Mouse (Mus musculus) ZHBTc4 (cell line): ENCODE measurements around the gene Imp3.

Experiments used
- DNase-seq: peaks from one replicate; pipeline ENCODE4 v3.0.0-alpha.2; 2011; ENCODE audit warnings: low read depth, low spot score

The Imp3 gene

GRCm38 (mm10) chr9:56970158-56970557, 32.9 kb downstream of the Imp3 start:
- no peak for DNase-seq

GRCm38 (mm10) chr9:56973960-56974524, 36.8 kb downstream of the Imp3 start:
- DNase-seq, result no peak

DNA sequence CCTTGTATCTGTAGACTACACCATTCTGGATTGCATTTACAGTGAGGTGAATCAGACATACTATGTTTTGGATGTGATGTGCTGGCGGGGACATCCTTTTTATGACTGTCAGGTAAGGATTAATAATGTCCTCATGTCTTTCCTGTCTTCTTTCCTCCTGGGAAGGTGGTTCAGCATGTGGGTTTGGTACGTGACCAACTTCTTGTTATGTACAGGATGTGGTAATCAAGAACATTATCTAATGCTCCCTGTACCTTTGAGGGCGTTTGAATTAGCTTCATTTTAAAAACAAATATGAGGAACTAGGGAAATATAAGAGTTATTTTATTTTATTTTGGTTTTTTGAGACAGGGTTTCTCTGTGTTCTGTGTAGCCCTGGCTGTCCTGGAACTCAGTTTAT, 37.9 kb downstream of the Imp3 start:
- DNase-seq, result no peak

DNA sequence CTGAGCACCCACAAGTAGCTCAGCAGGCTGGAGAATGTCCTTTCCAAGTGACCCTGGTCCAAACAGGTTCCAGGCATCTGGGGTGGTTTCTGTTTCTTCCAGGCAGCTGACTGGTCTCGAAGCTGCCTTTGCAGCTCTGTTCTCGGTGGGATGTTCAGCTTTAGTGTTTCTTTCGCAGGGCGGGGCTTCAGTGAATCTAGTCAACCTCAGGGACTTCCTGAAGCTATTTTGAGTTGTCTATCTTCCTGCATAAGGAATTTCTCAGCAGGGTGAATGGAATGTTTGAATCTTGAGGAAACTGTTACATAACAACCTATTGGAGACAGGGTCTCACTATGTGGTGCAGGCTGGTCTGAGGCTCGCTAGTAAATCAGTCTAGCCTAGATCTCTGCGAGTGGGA, 42.9 kb downstream of the Imp3 start:
- DNase-seq, result peak; percentile 30

GRCm38 (mm10) chr9:56981502-56981901, 44.2 kb downstream of the Imp3 start:
- no peak for DNase-seq
